Mouse (Mus musculus) urinary bladder, postnatal 36 days (tissue): ENCODE measurements around the gene Ank3.

Experiments used
- DNase-seq, 2 experiments: peaks; one replicate each; pipeline ENCODE4 v3.0.0; 2022; ENCODE audit warnings: low spot score in 2 of 2, mixed read lengths in 1 of 2

The Ank3 gene

GRCm38 (mm10) chr10:69964611-69965010, 566.0 kb downstream of the Ank3 start:
- peak in 1 of 2 experiments; percentile 29 for DNase-seq

GRCm38 (mm10) chr10:69965085-69965484, 566.5 kb downstream of the Ank3 start:
- no peak for DNase-seq

- DNase-seq: no peak
These were observed 569.4 kb downstream of the Ank3 start for GRCm38 (mm10) chr10:69967994-69968393.

GRCm38 (mm10) chr10:69979636-69980035, 581.1 kb downstream of the Ank3 start:
- DNase-seq: no peak

GRCm38 (mm10) chr10:69981386-69982097, 583.0 kb downstream of the Ank3 start:
- DNase-seq: no peak

- DNase-seq: no peak
These were observed 584.1 kb downstream of the Ank3 start for GRCm38 (mm10) chr10:69982701-69983100.

GRCm38 (mm10) chr10:69987496-69987895, 588.9 kb downstream of the Ank3 start:
- DNase-seq: no peak

- no peak for DNase-seq
These were observed 598.5 kb downstream of the Ank3 start for GRCm38 (mm10) chr10:69997082-69997481.

GRCm38 (mm10) chr10:70004058-70004457, 605.5 kb downstream of the Ank3 start:
- no peak for DNase-seq

- DNase-seq: no peak
These were observed 606.3 kb downstream of the Ank3 start for GRCm38 (mm10) chr10:70004831-70005230.

GRCm38 (mm10) chr10:70006380-70006779, 607.8 kb downstream of the Ank3 start:
- DNase-seq: no peak

- no peak for DNase-seq
These were observed 613.2 kb downstream of the Ank3 start for GRCm38 (mm10) chr10:70011738-70012137.

- DNase-seq: no peak
These were observed 615.4 kb downstream of the Ank3 start for GRCm38 (mm10) chr10:70013931-70014330.

GRCm38 (mm10) chr10:70015201-70015600, 616.6 kb downstream of the Ank3 start:
- DNase-seq: no peak

- no peak for DNase-seq
These were observed 620.1 kb downstream of the Ank3 start for GRCm38 (mm10) chr10:70018691-70019090.

- peak; percentile 62 to 73 for DNase-seq
These were observed 623.1 kb downstream of the Ank3 start for GRCm38 (mm10) chr10:70021667-70022066.

- DNase-seq: no peak
These were observed 624.0 kb downstream of the Ank3 start for GRCm38 (mm10) chr10:70022596-70022995.

- DNase-seq: no peak
These were observed 625.3 kb downstream of the Ank3 start for GRCm38 (mm10) chr10:70023861-70024260.

GRCm38 (mm10) chr10:70031942-70032341, 633.4 kb downstream of the Ank3 start:
- no peak for DNase-seq

GRCm38 (mm10) chr10:70032982-70033381, 634.4 kb downstream of the Ank3 start:
- no peak for DNase-seq

- no peak for DNase-seq
These were observed 635.3 kb downstream of the Ank3 start for GRCm38 (mm10) chr10:70033856-70034255.

GRCm38 (mm10) chr10:70039871-70040291, 641.3 kb downstream of the Ank3 start:
- DNase-seq: peak; percentile 46 to 52

GRCm38 (mm10) chr10:70041562-70041961, 643.0 kb downstream of the Ank3 start:
- no peak for DNase-seq

GRCm38 (mm10) chr10:70045722-70046121, 647.1 kb downstream of the Ank3 start:
- no peak for DNase-seq
